Mouse (Mus musculus) cortical plate, adult 2 months (tissue): ENCODE measurements around the gene Rgs12.

ENCODE experiments used
- CTCF ChIP-seq: fragments of 200-500 bp; IDR thresholded peaks from 2 replicates; pipeline ENCODE4 v1.5.1; 2011; ENCODE audit warnings: mild to moderate bottlenecking, control low read depth, low read length; ENCODE audit not compliant: insufficient read depth; ENCODE audit errors: extremely low read depth
- POLR2A ChIP-seq: fragments of 200-500 bp; IDR thresholded peaks from 2 replicates; pipeline ENCODE4 v1.6.1; 2011; ENCODE audit warnings: mild to moderate bottlenecking, low read length, control low read depth; ENCODE audit not compliant: insufficient read depth; ENCODE audit errors: extremely low read depth

GRCm38 (mm10) chr5:34980099-34980498, 30.9 kb downstream of the Rgs12 start:
- no peak for TF ChIP-seq CTCF
- no peak for TF ChIP-seq POLR2A
